Mouse (Mus musculus) lung, embryonic 16.5 days (tissue): ENCODE measurements around the gene Mphosph9. TPM values are rescaled to one million over a fixed set of nuclear protein-coding genes. Genes with fewer than 3 reads are reported as not detected.
A peak's percentile ranks its signal among the peaks of the same experiment; 100 is the strongest.

Source experiments
- ATAC-seq: fragments of 200-750 bp; cut with Nextera tagmentation; 2 replicates; pipeline ENCODE4 v1.8.0; 2017; ENCODE audit warnings: low read depth, mild to moderate bottlenecking, moderate library complexity
- H3K27ac ChIP-seq: fragments of 300-500 bp; sonication (generic); 2 replicates; pipeline ENCODE4 v1.5.1; 2014; ENCODE audit warnings: mild to moderate bottlenecking, control low read depth, low read length
- H3K27me3 ChIP-seq: fragments of 300-500 bp; sonication (generic); 2 replicates; pipeline ENCODE4 v1.6.1; 2014; ENCODE audit warnings: low read depth, low read length, mixed read lengths; ENCODE audit not compliant: control insufficient read depth, insufficient read depth
- H3K36me3 ChIP-seq: fragments of 300-500 bp; sonication (generic); 2 replicates; pipeline ENCODE4 v1.6.1; 2014; ENCODE audit warnings: low read length; ENCODE audit not compliant: control insufficient read depth, insufficient read depth
- H3K4me1 ChIP-seq: fragments of 300-500 bp; sonication (generic); replicated peaks from 2 replicates; pipeline ENCODE4 v1.6.1; 2014; ENCODE audit warnings: low read length, mixed read lengths; ENCODE audit not compliant: control insufficient read depth, insufficient read depth
- H3K4me2 ChIP-seq: fragments of 300-500 bp; sonication (generic); 2 replicates; pipeline ENCODE4 v1.6.1; 2014; ENCODE audit warnings: low read depth, low read length, control low read depth
- H3K4me3 ChIP-seq: fragments of 300-500 bp; sonication (generic); 2 replicates; pipeline ENCODE4 v1.5.1; 2014; ENCODE audit warnings: mild to moderate bottlenecking, low read length, control low read depth
- H3K9ac ChIP-seq: fragments of 300-500 bp; sonication (generic); 2 replicates; pipeline ENCODE4 v1.6.1; 2014; ENCODE audit warnings: low read length, control low read depth
- H3K9me3 ChIP-seq: fragments of 300-500 bp; sonication (generic); 2 replicates; pipeline ENCODE4 v1.6.1; 2016; ENCODE audit warnings: low read length; ENCODE audit not compliant: control insufficient read depth
- WGBS: fragments of 180-500 bp; shearing (Covaris S2); extraction: QIAGEN DNeasy Blood & Tissue Kit; methylation state at CpG from one replicate; pipeline ENCODE4 v1.1.7; 2014; 5-methylcytosine and 5-hydroxymethylcytosine counted together
- polyA plus RNA-seq: library from polyadenylated mRNA; unstranded; fragments of >200 nt; fragmentation: Nextera tagmentation; extraction: Ambion mirVana; gene quantifications from 2 replicates; pipeline ENCODE4 v1.2.1, GENCODE M21; 2015

Gene Mphosph9
- polyA plus RNA-seq, 1 experiment from 2014 or later: 15.1 TPM

DNA sequence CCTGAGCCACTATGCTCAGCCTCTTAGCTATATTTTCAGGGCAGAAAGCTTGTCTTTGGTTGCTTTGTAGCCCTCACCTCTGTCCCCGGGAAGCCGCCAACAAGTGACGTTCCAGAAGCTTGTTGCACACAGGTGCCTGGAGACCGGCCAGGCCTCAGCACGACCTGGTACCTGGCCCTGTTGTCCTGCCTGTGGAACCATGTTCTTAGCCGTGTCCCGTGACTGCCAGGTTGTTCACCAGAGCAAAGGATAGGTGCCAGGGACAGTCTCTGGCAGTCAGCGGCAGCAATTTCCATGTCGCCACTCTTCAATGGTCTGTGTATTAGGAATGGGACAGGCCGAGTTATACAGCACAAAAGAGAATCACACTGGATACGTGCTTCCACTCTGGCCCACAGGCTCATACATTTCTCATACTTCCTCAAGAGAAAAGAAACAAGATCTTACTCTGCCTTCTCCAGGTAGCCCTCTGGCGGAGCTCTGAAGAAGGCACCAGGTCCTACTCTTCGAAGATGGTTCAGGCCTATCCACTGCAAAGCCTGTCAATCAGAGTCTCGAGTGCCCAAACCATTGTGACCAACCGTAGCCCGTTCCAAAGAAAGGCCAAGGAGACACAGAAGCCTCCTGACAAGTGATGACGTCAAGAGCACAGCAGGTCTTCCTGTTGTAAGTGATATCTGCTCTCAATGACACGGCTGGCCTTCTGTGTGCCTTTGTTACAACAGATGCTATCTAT, 117.3 kb downstream of the Mphosph9 start:
- Histone ChIP-seq H3K27ac (0 out of 2 replicates have a peak overlapping the region, but pooled peaks have one; percentile 8), H3K36me3 (no peaks in the 10 kb centered on the region), H3K9me3 (no peaks in the 10 kb centered on the region), H3K9ac (no peak overlapping the region), H3K4me1 (peaks cover 26% of the 10 kb centered on the region), H3K27me3 (no peaks in the 10 kb centered on the region), H3K4me3 (no peak overlapping the region), H3K4me2 (no peak overlapping the region)
- no peak for ATAC-seq
- WGBS: 71% methylated on average over 18 of the region's 18 CpGs

DNA sequence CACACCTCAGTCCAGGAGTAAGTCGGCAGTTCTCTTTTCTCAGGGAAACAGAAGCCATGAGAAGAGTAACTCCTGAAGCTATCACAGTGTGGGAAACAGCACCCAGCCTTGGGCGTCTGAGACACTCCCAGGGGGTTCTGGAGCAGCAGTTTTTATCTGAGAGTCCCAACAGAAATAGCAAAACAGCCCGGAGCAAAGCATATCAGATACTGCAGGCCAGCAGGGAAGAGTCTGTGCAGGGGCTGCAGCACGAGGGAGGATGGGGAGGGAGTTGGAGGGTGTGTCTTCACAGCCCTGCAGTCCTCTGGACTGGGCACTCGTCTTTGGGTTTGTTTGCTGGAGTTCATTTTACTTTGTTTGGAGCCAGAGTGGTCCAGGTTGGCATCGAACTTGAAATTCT, 117.9 kb downstream of the Mphosph9 start:
- WGBS: 53% methylated on average over 6 of the region's 6 CpGs

DNA sequence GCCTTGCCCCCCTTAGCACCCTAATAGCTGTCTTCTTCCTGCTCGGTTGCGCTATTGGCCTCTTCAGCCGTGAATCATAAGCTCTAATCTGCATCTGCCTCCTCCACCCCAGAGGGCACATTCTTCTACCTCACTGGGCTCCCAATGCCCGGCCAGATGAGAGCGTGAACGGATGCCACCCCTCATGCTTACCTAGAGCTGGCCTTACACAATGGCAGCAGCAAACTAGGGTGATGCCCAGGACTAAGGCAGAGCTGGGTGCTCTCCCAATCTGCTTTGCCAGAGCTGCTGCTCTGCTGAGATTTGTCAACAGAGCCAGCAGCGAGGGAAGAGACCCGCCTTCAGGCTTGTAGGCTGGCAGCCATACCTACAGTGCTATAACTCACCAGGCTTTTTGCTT, 119.7 kb downstream of the Mphosph9 start:
- 73% methylated on average over 8 of the region's 8 CpGs for WGBS
- no peak overlapping the region for H3K27ac ChIP-seq
- no peak overlapping the region for H3K4me2 ChIP-seq
- H3K4me3 ChIP-seq: no peak overlapping the region
- H3K36me3 ChIP-seq: no peaks in the 10 kb centered on the region
- no peaks in the 10 kb centered on the region for H3K9me3 ChIP-seq
- H3K9ac ChIP-seq: no peak overlapping the region
- no peaks in the 10 kb centered on the region for H3K27me3 ChIP-seq
- ATAC-seq: no peak
- peaks cover 35% of the 10 kb centered on the region for H3K4me1 ChIP-seq

More for the DNA sequence above, 117.9 kb downstream of the Mphosph9 start:
- no peak for ATAC-seq
- Histone ChIP-seq H3K4me2 (no peak overlapping the region), H3K9ac (no peak overlapping the region), H3K27ac (no peak overlapping the region), H3K27me3 (no peaks in the 10 kb centered on the region), H3K36me3 (no peaks in the 10 kb centered on the region), H3K9me3 (no peaks in the 10 kb centered on the region), H3K4me3 (no peak overlapping the region), H3K4me1 (peaks cover 22% of the 10 kb centered on the region)

DNA sequence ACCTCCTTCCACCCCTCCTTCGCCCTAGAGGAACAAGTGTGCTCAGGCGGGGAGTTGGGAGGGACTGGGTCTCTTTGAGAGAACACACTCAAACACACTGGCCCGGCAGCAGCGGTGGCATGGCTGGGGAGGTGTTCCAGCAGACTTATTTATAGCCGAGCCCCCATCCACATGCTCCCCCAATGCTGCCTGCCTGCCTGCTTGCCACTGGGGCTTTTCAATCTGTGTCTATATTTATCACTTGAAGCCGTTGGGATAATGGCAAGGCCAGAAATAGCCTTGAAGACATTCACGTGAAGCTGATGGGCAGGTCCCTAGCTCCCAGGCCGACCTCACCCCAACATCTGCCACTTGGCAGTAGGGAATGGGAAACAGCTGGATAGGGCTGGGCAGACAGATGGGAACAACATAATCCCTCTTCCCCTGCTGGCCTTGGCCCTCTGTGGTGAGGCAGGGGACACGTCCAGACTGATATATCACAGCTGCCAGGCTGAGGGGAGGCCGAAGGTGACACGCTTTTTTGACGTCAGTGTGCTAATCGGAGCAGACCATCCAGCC, 121.2 kb downstream of the Mphosph9 start:
- peaks cover 43% of the 10 kb centered on the region for H3K4me1 ChIP-seq
- peak overlapping the region; percentile 65 for H3K27ac ChIP-seq
- H3K27me3 ChIP-seq: no peaks in the 10 kb centered on the region
- WGBS: 28% methylated on average over 13 of the region's 13 CpGs
- no peaks in the 10 kb centered on the region for H3K9me3 ChIP-seq
- peak; percentile 83 for ATAC-seq
- no peaks in the 10 kb centered on the region for H3K36me3 ChIP-seq
- H3K4me2 ChIP-seq: no peak overlapping the region
- H3K4me3 ChIP-seq: no peak overlapping the region
- H3K9ac ChIP-seq: no peak overlapping the region

DNA sequence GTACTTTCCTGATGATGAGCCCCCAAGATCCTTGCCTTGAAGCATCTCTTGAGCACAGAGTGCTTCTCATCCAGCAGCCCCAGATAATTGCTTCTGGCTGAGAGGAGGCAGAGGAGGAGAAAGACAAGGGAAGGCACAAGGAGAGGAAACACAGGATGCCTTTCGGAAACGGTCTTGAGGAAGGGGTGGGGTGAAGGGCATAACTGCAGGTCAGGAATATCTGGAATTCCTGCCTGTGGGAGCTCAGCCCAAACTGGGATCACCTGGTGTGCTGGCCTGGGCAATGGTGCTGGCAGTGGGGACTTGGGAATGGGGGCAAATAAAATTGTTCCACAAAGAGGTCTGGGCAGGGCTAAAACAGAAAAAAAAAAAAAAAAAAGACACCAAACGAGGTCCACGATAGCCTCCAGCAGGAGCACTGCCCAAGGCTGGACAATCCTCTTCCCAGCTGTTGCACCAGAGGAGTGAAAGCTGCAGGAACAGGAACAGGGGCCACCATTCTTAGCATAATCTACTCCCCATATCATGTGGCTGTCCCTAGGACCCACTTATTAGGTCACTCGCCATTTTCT, 121.9 kb downstream of the Mphosph9 start:
- no peak for ATAC-seq
- Histone ChIP-seq H3K4me1 (peaks cover 48% of the 10 kb centered on the region), H3K36me3 (no peaks in the 10 kb centered on the region), H3K9me3 (no peaks in the 10 kb centered on the region), H3K4me2 (no peak overlapping the region), H3K4me3 (no peak overlapping the region), H3K27ac (peak overlapping the region; percentile 65), H3K9ac (no peak overlapping the region), H3K27me3 (no peaks in the 10 kb centered on the region)
- 42% methylated on average over 5 of the region's 5 CpGs for WGBS

DNA sequence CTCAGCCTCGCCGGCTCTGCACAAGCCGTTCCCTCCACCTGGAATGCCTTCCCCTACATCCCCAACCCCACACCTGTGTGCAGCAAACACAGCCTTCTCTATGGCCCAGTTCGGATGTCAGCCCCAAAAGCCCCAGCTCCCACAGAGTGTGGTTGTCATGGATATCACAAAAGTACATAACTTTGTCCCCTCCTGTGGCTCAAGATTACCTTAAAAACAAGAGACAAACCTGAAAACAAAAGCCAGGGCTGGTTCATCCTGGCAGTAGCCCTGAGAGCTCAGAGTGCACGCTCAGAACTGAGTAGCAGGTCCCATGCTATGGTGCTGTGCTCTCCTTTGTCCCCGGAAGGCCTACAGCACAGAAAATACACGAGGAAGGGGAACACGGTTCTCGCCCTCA, 122.6 kb downstream of the Mphosph9 start:
- ATAC-seq: no peak
- H3K4me3 ChIP-seq: no peak overlapping the region
- H3K36me3 ChIP-seq: no peaks in the 10 kb centered on the region
- no peak overlapping the region for H3K4me2 ChIP-seq
- no peaks in the 10 kb centered on the region for H3K27me3 ChIP-seq
- no peaks in the 10 kb centered on the region for H3K9me3 ChIP-seq
- H3K4me1 ChIP-seq: peaks cover 54% of the 10 kb centered on the region
- H3K27ac ChIP-seq: peak overlapping the region; percentile 3; the same call in 1 of the 2 replicates
- no peak overlapping the region for H3K9ac ChIP-seq
- WGBS: 80% methylated on average over 9 of the region's 9 CpGs

DNA sequence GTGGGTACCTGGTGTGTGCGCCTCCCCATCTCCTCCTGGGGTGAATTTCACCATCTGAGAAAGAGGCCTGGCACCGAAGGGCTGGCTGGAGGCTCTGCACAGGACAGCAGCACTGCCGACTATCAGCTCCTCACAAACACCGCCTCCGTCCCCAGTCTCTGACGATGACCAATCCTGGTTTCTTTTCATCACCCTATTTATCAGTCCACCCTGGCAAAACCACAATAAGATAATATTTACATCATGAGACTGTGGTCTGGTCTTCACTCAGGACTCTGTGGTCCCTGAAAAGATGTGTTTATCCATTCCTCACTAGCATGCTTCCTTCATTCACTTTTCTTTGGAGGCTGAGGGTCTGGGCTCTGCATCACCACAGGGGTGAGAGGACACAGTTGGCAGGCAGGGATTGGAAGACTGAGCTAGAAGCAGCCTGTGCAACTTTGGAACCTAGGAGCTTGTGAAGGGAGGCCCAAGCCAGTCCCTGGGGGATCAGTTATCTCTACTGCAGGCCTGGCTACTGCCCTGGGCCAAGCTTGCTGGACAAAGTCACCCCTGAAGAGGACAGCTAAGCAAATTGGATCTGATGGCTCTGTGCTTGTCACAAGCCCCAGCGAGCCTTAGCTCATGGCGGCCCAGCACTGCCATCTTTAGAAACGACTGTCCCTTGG, 123.5 kb downstream of the Mphosph9 start:
- peak; percentile 42 for ATAC-seq
- Histone ChIP-seq H3K4me3 (no peak overlapping the region), H3K27ac (peak overlapping the region; percentile 69), H3K4me2 (no peak overlapping the region), H3K36me3 (no peaks in the 10 kb centered on the region), H3K4me1 (peaks cover 60% of the 10 kb centered on the region), H3K27me3 (no peaks in the 10 kb centered on the region), H3K9ac (no peak overlapping the region), H3K9me3 (no peaks in the 10 kb centered on the region)
- 68% methylated on average over 9 of the region's 9 CpGs for WGBS

DNA sequence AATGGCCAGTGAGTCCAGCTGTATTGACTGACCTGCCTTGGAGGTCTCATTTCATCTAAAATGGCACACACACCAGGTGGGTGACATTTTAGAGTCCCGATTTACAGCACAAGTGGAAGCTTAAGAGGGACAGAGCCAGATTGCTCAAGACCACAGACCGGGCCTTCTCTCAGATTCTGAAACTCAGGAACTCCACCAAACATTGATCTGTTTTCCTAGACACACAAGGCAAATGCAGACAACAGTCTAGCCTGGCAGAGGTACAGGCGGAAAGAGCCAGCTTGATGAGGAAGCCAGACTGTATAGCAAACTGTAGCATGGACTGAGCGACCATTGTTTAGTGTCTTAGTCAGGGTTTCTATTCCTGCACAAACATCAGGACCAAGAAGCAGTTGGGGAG, 124.5 kb downstream of the Mphosph9 start:
- H3K27ac ChIP-seq: peak overlapping the region; percentile 67
- H3K4me2 ChIP-seq: no peak overlapping the region
- H3K9ac ChIP-seq: no peak overlapping the region; the same call in 1 of the 2 replicates
- no peak for ATAC-seq
- no peaks in the 10 kb centered on the region for H3K9me3 ChIP-seq
- no peak overlapping the region for H3K4me3 ChIP-seq
- 82% methylated on average over 4 of the region's 4 CpGs for WGBS
- H3K36me3 ChIP-seq: no peaks in the 10 kb centered on the region
- peaks cover 60% of the 10 kb centered on the region for H3K4me1 ChIP-seq
- no peaks in the 10 kb centered on the region for H3K27me3 ChIP-seq

DNA sequence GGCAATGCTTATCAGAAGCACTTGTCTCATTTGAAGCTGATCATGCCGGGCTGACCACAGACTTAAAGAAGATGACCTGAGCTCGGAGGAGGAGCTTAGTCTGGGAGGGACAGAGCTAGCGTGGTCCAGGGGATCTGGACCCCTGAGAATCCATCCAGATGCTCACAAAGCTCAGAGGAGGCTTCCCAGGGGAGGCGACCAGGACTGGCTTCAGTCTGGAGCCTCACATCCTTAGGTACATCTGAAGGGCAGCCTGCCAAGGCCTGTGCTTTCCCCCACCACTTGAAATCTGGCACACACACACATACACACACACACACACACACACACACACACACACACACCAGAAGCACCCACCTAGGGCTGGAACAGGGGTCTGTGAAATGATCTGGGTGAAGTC, 125.7 kb downstream of the Mphosph9 start:
- H3K9me3 ChIP-seq: no peaks in the 10 kb centered on the region
- H3K36me3 ChIP-seq: no peaks in the 10 kb centered on the region
- no peak overlapping the region for H3K4me2 ChIP-seq
- 57% methylated on average over 4 of the region's 4 CpGs for WGBS
- H3K27ac ChIP-seq: no peak overlapping the region
- no peaks in the 10 kb centered on the region for H3K27me3 ChIP-seq
- ATAC-seq: no peak
- no peak overlapping the region for H3K9ac ChIP-seq
- peaks cover 54% of the 10 kb centered on the region for H3K4me1 ChIP-seq
- no peak overlapping the region for H3K4me3 ChIP-seq
